23 mouse cellular contexts compared by ENCODE assay signal in the genomic region with DNA sequence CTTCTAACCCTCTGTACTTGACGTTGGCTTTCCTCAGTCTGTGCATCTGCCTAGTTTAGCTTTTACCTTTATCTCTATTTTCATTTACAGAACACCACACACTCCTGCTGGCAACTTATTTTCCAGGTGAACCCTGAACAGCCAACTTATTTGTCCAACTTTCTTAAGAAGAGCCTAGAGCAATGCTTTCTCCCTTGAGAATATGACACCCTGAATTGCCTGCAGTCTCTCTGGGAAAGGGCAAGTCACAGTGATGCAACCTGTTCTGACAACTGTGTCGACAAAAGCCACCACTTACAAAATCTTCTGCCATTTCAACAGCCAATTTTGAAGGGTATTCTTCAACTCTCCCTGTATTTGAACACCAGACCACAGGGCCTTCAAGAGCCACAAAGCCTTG. TPM values are rescaled to one million over a fixed set of nuclear protein-coding genes. Genes with fewer than 3 reads are reported as not detected.
"Had no signal": no experiment of that assay in that cellular context is flagged by ENCODE, and none has a peak within 500 bp of the region (broad histone marks: within the 10 kb centered on the region; RNA-seq: fewer than 3 reads in every experiment).

No protein-coding gene starts in this region.

- H3K27me3 ChIP-seq: limb, embryonic 13.5 days; liver, embryonic 12.5 days; liver, embryonic 15.5 days; lung, embryonic 15.5 days; midbrain, embryonic 13.5 days had no signal

- H3K4me3 ChIP-seq: layer of hippocampus, adult 2 months; limb, embryonic 10.5 days; limb, embryonic 13.5 days; liver, embryonic 12.5 days; liver, embryonic 15.5 days; lung, embryonic 15.5 days; midbrain, embryonic 13.5 days had no signal

- DNase-seq: kidney, postnatal 25 days; layer of hippocampus, adult 9-11 months; liver; lung, adult 18-20 months; lung, postnatal 10 days; lung, postnatal 36 days; right cerebral cortex, adult 18-20 months; right cerebral cortex, postnatal 14 days; right cerebral cortex, postnatal 4 days; thymus, postnatal 25 days had no signal

- H3K4me2 ChIP-seq: limb, embryonic 13.5 days; liver, embryonic 12.5 days; liver, embryonic 15.5 days; lung, embryonic 15.5 days; midbrain, embryonic 13.5 days had no signal

- H3K36me3 ChIP-seq: limb, embryonic 10.5 days; limb, embryonic 13.5 days; liver, embryonic 15.5 days; midbrain, embryonic 13.5 days had no signal

- H3K9ac ChIP-seq: limb, embryonic 13.5 days; liver, embryonic 12.5 days; liver, embryonic 15.5 days; lung, embryonic 15.5 days; midbrain, embryonic 13.5 days had no signal

- ATAC-seq: liver, embryonic 12.5 days; midbrain, embryonic 13.5 days; midbrain, embryonic 16.5 days had no signal

- H3K9me3 ChIP-seq: limb, embryonic 10.5 days; limb, embryonic 13.5 days; liver, embryonic 12.5 days; liver, embryonic 15.5 days; lung, embryonic 15.5 days; midbrain, embryonic 13.5 days had no signal

- H3K27ac ChIP-seq: kidney, postnatal 0 days; layer of hippocampus, adult 2 months; limb, embryonic 10.5 days; limb, embryonic 13.5 days; liver, embryonic 12.5 days; liver, embryonic 15.5 days; lung, embryonic 15.5 days; midbrain, embryonic 13.5 days; stomach, postnatal 0 days had no signal

RNA-seq across cellular contexts. Expression of a gene that starts 34.6 kb away (rescaled TPM):
- total RNA-seq: left cerebral cortex, adult 18-20 months; left cerebral cortex, postnatal 25 days had no signal
- polyA plus RNA-seq: limb, embryonic 10.5 days; neural tube, embryonic 14.5 days had no signal
